Mouse (Mus musculus) myocyte (in vitro differentiated cells): ENCODE measurements around the gene Bmp2k. TPM values are rescaled to one million over a fixed set of nuclear protein-coding genes. Genes with fewer than 3 reads are reported as not detected.

Source experiments
- H3K27me3 ChIP-seq: one replicate; pipeline ENCODE4 v1.6.1; 2011; ENCODE audit not compliant: control insufficient read depth, insufficient read depth, insufficient read length
- H3K36me3 ChIP-seq: one replicate; pipeline ENCODE4 v1.6.1; 2011; ENCODE audit not compliant: control insufficient read depth, insufficient read depth
- H3K4me2 ChIP-seq: one replicate; pipeline ENCODE4 v1.6.1; 2011; ENCODE audit warnings: low read depth, control low read depth
- H3K4me3 ChIP-seq: one replicate; pipeline ENCODE4 v1.5.1; 2011; ENCODE audit warnings: mild to moderate bottlenecking, control low read depth, moderate library complexity
- H3K79me2 ChIP-seq: one replicate; pipeline ENCODE4 v1.6.1; 2011; ENCODE audit not compliant: control insufficient read depth, insufficient read depth
- H3ac ChIP-seq: one replicate; pipeline ENCODE4 v1.6.1; 2011; ENCODE audit not compliant: control insufficient read depth, insufficient read length
- CEBPB ChIP-seq: IDR thresholded peaks from 2 replicates; pipeline ENCODE4 v1.6.1; 2011; ENCODE audit warnings: mild to moderate bottlenecking, moderate library complexity; ENCODE audit not compliant: poor library complexity, insufficient read depth, severe bottlenecking
- E2F4 ChIP-seq: IDR thresholded peaks from one replicate; pipeline ENCODE4 v1.6.1; 2011; ENCODE audit warnings: mild to moderate bottlenecking, control low read depth, moderate library complexity; ENCODE audit not compliant: insufficient read depth
- MAX ChIP-seq: IDR thresholded peaks from one replicate; pipeline ENCODE4 v1.6.1; 2011; ENCODE audit warnings: low read depth, mild to moderate bottlenecking, control low read depth
- MYOD1 ChIP-seq, 3 experiments: IDR thresholded peaks; one replicate each; pipeline ENCODE4 v1.6.1; 2011; ENCODE audit warnings: control low read depth in 2 of 3, low read depth in 2 of 3, mild to moderate bottlenecking in 2 of 3, moderate library complexity in 1 of 3; ENCODE audit not compliant: insufficient read length in 2 of 3, control insufficient read depth in 1 of 3
- MYOG ChIP-seq, 3 experiments: IDR thresholded peaks; one replicate each; pipeline ENCODE4 v1.6.1; 2011; ENCODE audit warnings: control low read depth in 2 of 3, low read depth in 2 of 3, mild to moderate bottlenecking in 2 of 3; ENCODE audit not compliant: insufficient read length in 2 of 3, control insufficient read depth in 1 of 3, insufficient read depth in 1 of 3
- POLR2A ChIP-seq: IDR thresholded peaks from one replicate; pipeline ENCODE4 v1.6.1; 2011; ENCODE audit warnings: low read depth, mild to moderate bottlenecking, control low read depth, moderate library complexity; ENCODE audit not compliant: insufficient read length
- POLR2AphosphoS2 ChIP-seq: IDR thresholded peaks from one replicate; pipeline ENCODE4 v1.6.1; 2011; ENCODE audit warnings: low read depth, control low read depth; ENCODE audit not compliant: insufficient read length
- REST ChIP-seq: IDR thresholded peaks from one replicate; pipeline ENCODE4 v1.6.1; 2011; ENCODE audit warnings: mild to moderate bottlenecking, control low read depth, moderate library complexity; ENCODE audit not compliant: insufficient read depth, insufficient read length
- SRF ChIP-seq: IDR thresholded peaks from one replicate; pipeline ENCODE4 v1.6.1; 2011; ENCODE audit warnings: low read depth; ENCODE audit not compliant: control insufficient read depth, insufficient read length
- TCF12 ChIP-seq: IDR thresholded peaks from one replicate; pipeline ENCODE4 v1.6.1; 2011; ENCODE audit warnings: mild to moderate bottlenecking, control low read depth; ENCODE audit not compliant: poor library complexity, insufficient read depth, severe bottlenecking
- TCF3 ChIP-seq: IDR thresholded peaks from one replicate; pipeline ENCODE4 v1.6.1; 2011; ENCODE audit warnings: low read depth, control low read depth; ENCODE audit not compliant: insufficient read length
- USF1 ChIP-seq: IDR thresholded peaks from one replicate; pipeline ENCODE4 v1.6.1; 2011; ENCODE audit warnings: low read depth, mild to moderate bottlenecking, control low read depth, moderate library complexity
- polyA plus RNA-seq: library from polyadenylated mRNA; unstranded; fragments of >200 nt; fragmentation: generic; extraction: Trizol; gene quantifications from one replicate; pipeline ENCODE4 v1.2.1, GENCODE M21; 2012; ENCODE audit warnings: missing spikeins

Gene Bmp2k
- polyA plus RNA-seq, 1 experiment: 5.2 TPM

- Histone ChIP-seq H3K4me3 (no peak overlapping the region), H3K36me3 (no peaks in the 10 kb centered on the region), H3K27me3 (no peaks in the 10 kb centered on the region), H3K4me2 (no peak overlapping the region), H3ac (no peak overlapping the region), H3K79me2 (peaks cover 22% of the 10 kb centered on the region)
- TF ChIP-seq USF1 (no peak), TCF12 (no peak), POLR2AphosphoS2 (no peak), POLR2A (no peak), MYOD1 (IDR thresholded peaks at IDR 0.05; ENCODE audit: control insufficient read depth in 1 of 3, insufficient read length in 2 of 3, low read depth in 2 of 3) (no peak), REST (no peak), TCF3 (no peak), SRF (no peak), MYOG (IDR thresholded peaks at IDR 0.05; ENCODE audit: control insufficient read depth in 1 of 3, insufficient read depth in 1 of 3, insufficient read length in 2 of 3, low read depth in 2 of 3) (no peak)
These were observed 1.7 kb upstream of the Bmp2k start for GRCm38 (mm10) chr5:96995791-96996190.

GRCm38 (mm10) chr5:96996401-96997309, 834 bp upstream of the Bmp2k start:
- Histone ChIP-seq H3K4me2 (peak overlapping the region; percentile 84), H3K4me3 (peak overlapping the region; percentile 33), H3K27me3 (no peaks in the 10 kb centered on the region), H3ac (peak overlapping the region; percentile 99), H3K79me2 (peaks cover 30% of the 10 kb centered on the region), H3K36me3 (no peaks in the 10 kb centered on the region)
- no peak for TF ChIP-seq MAX
- TF ChIP-seq SRF: no peak
- TF ChIP-seq MYOG (IDR thresholded peaks at IDR 0.05; ENCODE audit: control insufficient read depth in 1 of 3, insufficient read depth in 1 of 3, insufficient read length in 2 of 3, low read depth in 2 of 3): no peak
- TF ChIP-seq TCF3: no peak
- no peak for TF ChIP-seq POLR2AphosphoS2
- TF ChIP-seq REST: no peak

GRCm38 (mm10) chr5:96997802-96998565, 495 bp downstream of the Bmp2k start:
- Histone ChIP-seq H3K4me3 (peak overlapping the region; percentile 33), H3K27me3 (no peaks in the 10 kb centered on the region), H3K36me3 (no peaks in the 10 kb centered on the region), H3K4me2 (peak overlapping the region; percentile 77), H3K79me2 (peaks cover 44% of the 10 kb centered on the region), H3ac (peak overlapping the region; percentile 99)
- TF ChIP-seq TCF3 (no peak), USF1 (no peak), CEBPB (no peak), MYOD1 (IDR thresholded peaks at IDR 0.05; ENCODE audit: control insufficient read depth in 1 of 3, insufficient read length in 2 of 3, low read depth in 2 of 3) (peak in 1 of 3 experiments; percentile 14), E2F4 (no peak), REST (no peak), MYOG (IDR thresholded peaks at IDR 0.05; ENCODE audit: control insufficient read depth in 1 of 3, insufficient read depth in 1 of 3, insufficient read length in 2 of 3, low read depth in 2 of 3) (no peak)

- TF ChIP-seq POLR2A (no peak), TCF12 (no peak), SRF (no peak), TCF3 (no peak), POLR2AphosphoS2 (no peak), MYOD1 (IDR thresholded peaks at IDR 0.05; ENCODE audit: control insufficient read depth in 1 of 3, insufficient read length in 2 of 3, low read depth in 2 of 3) (no peak), E2F4 (no peak), MYOG (IDR thresholded peaks at IDR 0.05; ENCODE audit: control insufficient read depth in 1 of 3, insufficient read depth in 1 of 3, insufficient read length in 2 of 3, low read depth in 2 of 3) (no peak), USF1 (no peak), CEBPB (no peak), REST (no peak), MAX (no peak)
- peak overlapping the region; percentile 33 for H3K4me3 ChIP-seq
- no peaks in the 10 kb centered on the region for H3K36me3 ChIP-seq
- H3ac ChIP-seq: peak overlapping the region; percentile 99
- no peaks in the 10 kb centered on the region for H3K27me3 ChIP-seq
- H3K79me2 ChIP-seq: peaks cover 47% of the 10 kb centered on the region
- H3K4me2 ChIP-seq: peak overlapping the region; percentile 77
These were observed 1.0 kb downstream of the Bmp2k start for GRCm38 (mm10) chr5:96998566-96998907.
